Mouse (Mus musculus): Measurements from ENCODE around the gene Klhl31. TPM values are rescaled to one million over a fixed set of nuclear protein-coding genes. Genes with fewer than 3 reads are reported as not detected.

Klhl31 gene
- polyA plus RNA-seq, 1 experiment = 0.75 TPM

- H3K36me3 ChIP-seq (ENCODE audit: control insufficient read depth, insufficient read depth, low read length) = no peaks in the 10 kb centered on the region
- H3K4me3 ChIP-seq (ENCODE audit: control insufficient read depth, insufficient read depth, low read length) = peak overlapping the region; percentile 32
- H3K27me3 ChIP-seq (ENCODE audit: control insufficient read depth, insufficient read depth, low read length) = peaks cover 3% of the 10 kb centered on the region; the same call in 1 of the 2 replicates
- TF ChIP-seq POLR2A (IDR thresholded peaks at IDR 0.05; ENCODE audit: control insufficient read depth, extremely low read depth, insufficient read depth, low read length, poor library complexity) (no peak), CTCF (IDR thresholded peaks at IDR 0.05; ENCODE audit: borderline replicate concordance, control insufficient read depth, extremely low read depth, insufficient read depth, low read length, poor library complexity) (no peak)
- DNase-seq = peak; percentile 11
- WGBS = under 1% methylated on average over 85 of the region's 85 CpGs
- no peak overlapping the region for H3K27ac ChIP-seq (ENCODE audit: control insufficient read depth, insufficient read depth, low read length)
- H3K4me1 ChIP-seq (replicated peaks; ENCODE audit: control insufficient read depth, insufficient read depth, low read length) = peaks cover 8% of the 10 kb centered on the region
These were observed 19.1 kb downstream of the Klhl31 start for GRCm38 (mm10) chr9:77655181-77655934.

DNA sequence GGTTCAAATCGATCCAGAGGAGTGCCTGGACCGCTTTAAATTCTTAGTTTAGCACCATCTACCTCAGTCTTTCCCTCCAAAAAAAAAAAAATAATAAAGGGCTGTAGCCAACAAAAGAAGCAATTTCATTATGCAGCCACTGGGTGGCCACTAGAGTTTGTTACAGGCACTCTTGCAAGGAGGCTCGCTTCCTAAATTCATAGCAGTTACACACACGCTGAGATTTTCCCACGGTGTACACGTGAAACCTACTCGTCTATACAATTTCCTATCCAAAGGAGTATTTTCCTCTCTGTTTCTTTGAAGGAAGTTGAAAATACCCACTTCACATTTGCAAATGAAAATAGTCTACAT lies 19.6 kb downstream of the Klhl31 start:
- no peak overlapping the region for H3K27ac ChIP-seq (ENCODE audit: control insufficient read depth, insufficient read depth, low read length)
- no peak overlapping the region for H3K4me3 ChIP-seq (ENCODE audit: control insufficient read depth, insufficient read depth, low read length)
- WGBS = under 1% methylated on average over 7 of the region's 7 CpGs
- peaks cover 3% of the 10 kb centered on the region; the same call in 1 of the 2 replicates for H3K27me3 ChIP-seq (ENCODE audit: control insufficient read depth, insufficient read depth, low read length)
- TF ChIP-seq CTCF (IDR thresholded peaks at IDR 0.05; ENCODE audit: borderline replicate concordance, control insufficient read depth, extremely low read depth, insufficient read depth, low read length, poor library complexity) = no peak
- TF ChIP-seq POLR2A (IDR thresholded peaks at IDR 0.05; ENCODE audit: control insufficient read depth, extremely low read depth, insufficient read depth, low read length, poor library complexity) = no peak
- peaks cover 8% of the 10 kb centered on the region for H3K4me1 ChIP-seq (replicated peaks; ENCODE audit: control insufficient read depth, insufficient read depth, low read length)
- H3K36me3 ChIP-seq (ENCODE audit: control insufficient read depth, insufficient read depth, low read length) = no peaks in the 10 kb centered on the region
- DNase-seq = peak; percentile 8

DNA sequence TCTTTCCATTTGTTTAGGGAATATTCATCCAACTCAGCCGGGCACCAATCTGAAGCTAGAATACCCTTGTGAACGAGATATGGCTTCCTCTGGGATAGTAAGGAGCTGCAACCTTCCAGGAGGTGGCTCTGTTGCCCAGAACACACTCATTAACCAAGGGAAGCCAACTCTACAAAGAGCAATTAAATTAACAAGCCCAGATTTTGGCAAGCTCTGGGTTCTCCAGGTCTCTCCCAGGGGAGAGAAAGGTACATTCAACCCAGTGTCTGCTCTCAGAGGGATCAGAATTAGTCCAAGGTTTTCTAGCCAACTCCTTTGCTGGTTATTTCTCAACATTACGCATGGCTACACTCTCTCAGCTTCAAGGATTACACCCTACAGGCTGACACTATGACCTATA lies 26.6 kb downstream of the Klhl31 start:
- Histone ChIP-seq H3K4me3 (ENCODE audit: control insufficient read depth, insufficient read depth, low read length) (no peak overlapping the region), H3K4me1 (replicated peaks; ENCODE audit: control insufficient read depth, insufficient read depth, low read length) (no peaks in the 10 kb centered on the region), H3K27me3 (ENCODE audit: control insufficient read depth, insufficient read depth, low read length) (no peaks in the 10 kb centered on the region), H3K27ac (ENCODE audit: control insufficient read depth, insufficient read depth, low read length) (no peak overlapping the region), H3K36me3 (ENCODE audit: control insufficient read depth, insufficient read depth, low read length) (no peaks in the 10 kb centered on the region)
- 70% methylated on average over 3 of the region's 3 CpGs for WGBS
- no peak for DNase-seq
- TF ChIP-seq POLR2A (IDR thresholded peaks at IDR 0.05; ENCODE audit: control insufficient read depth, extremely low read depth, insufficient read depth, low read length, poor library complexity) = no peak
- no peak for TF ChIP-seq CTCF (IDR thresholded peaks at IDR 0.05; ENCODE audit: borderline replicate concordance, control insufficient read depth, extremely low read depth, insufficient read depth, low read length, poor library complexity)

- H3K4me3 ChIP-seq (ENCODE audit: control insufficient read depth, insufficient read depth, low read length) = no peak overlapping the region
- DNase-seq = no peak
- no peaks in the 10 kb centered on the region for H3K4me1 ChIP-seq (replicated peaks; ENCODE audit: control insufficient read depth, insufficient read depth, low read length)
- no peak for TF ChIP-seq POLR2A (IDR thresholded peaks at IDR 0.05; ENCODE audit: control insufficient read depth, extremely low read depth, insufficient read depth, low read length, poor library complexity)
- no peak for TF ChIP-seq CTCF (IDR thresholded peaks at IDR 0.05; ENCODE audit: borderline replicate concordance, control insufficient read depth, extremely low read depth, insufficient read depth, low read length, poor library complexity)
- H3K27me3 ChIP-seq (ENCODE audit: control insufficient read depth, insufficient read depth, low read length) = no peaks in the 10 kb centered on the region
- no peak overlapping the region for H3K27ac ChIP-seq (ENCODE audit: control insufficient read depth, insufficient read depth, low read length)
- H3K36me3 ChIP-seq (ENCODE audit: control insufficient read depth, insufficient read depth, low read length) = no peaks in the 10 kb centered on the region
- WGBS = 97% methylated on average over 6 of the region's 6 CpGs
These were observed 33.8 kb downstream of the Klhl31 start for GRCm38 (mm10) chr9:77670095-77670494.

- H3K4me1 ChIP-seq (replicated peaks; ENCODE audit: control insufficient read depth, insufficient read depth, low read length) = no peaks in the 10 kb centered on the region
These were observed 34.7 kb downstream of the Klhl31 start for GRCm38 (mm10) chr9:77671004-77671403.

DNA sequence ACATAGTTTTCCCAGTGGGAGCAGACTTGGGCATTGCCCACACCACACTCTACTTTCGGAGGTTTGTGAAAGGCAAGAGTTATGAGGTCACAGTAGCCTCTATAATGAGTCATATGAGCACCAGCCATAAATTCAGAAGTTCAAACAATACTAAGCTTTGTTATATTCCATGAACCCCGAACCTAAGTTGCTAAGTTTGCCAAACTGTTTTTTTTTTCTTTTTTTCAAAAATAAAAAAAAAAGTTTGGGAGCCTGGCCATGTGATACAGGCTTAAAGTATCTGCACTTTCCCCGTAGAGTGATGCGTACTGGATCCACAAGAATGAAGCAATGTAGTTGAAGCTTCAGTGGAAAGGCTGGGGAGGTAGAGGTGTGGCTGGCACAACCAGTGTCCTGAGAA lies 36.9 kb downstream of the Klhl31 start:
- WGBS = 97% methylated on average over 4 of the region's 4 CpGs
- H3K36me3 ChIP-seq (ENCODE audit: control insufficient read depth, insufficient read depth, low read length) = no peaks in the 10 kb centered on the region
- no peak for DNase-seq
- no peak for TF ChIP-seq POLR2A (IDR thresholded peaks at IDR 0.05; ENCODE audit: control insufficient read depth, extremely low read depth, insufficient read depth, low read length, poor library complexity)
- no peak for TF ChIP-seq CTCF (IDR thresholded peaks at IDR 0.05; ENCODE audit: borderline replicate concordance, control insufficient read depth, extremely low read depth, insufficient read depth, low read length, poor library complexity)
- no peaks in the 10 kb centered on the region for H3K4me1 ChIP-seq (replicated peaks; ENCODE audit: control insufficient read depth, insufficient read depth, low read length)
- no peak overlapping the region for H3K27ac ChIP-seq (ENCODE audit: control insufficient read depth, insufficient read depth, low read length)
- no peaks in the 10 kb centered on the region for H3K27me3 ChIP-seq (ENCODE audit: control insufficient read depth, insufficient read depth, low read length)
- H3K4me3 ChIP-seq (ENCODE audit: control insufficient read depth, insufficient read depth, low read length) = no peak overlapping the region

More at GRCm38 (mm10) chr9:77671004-77671403, 34.7 kb downstream of the Klhl31 start:
- 70% methylated on average over 5 of the region's 5 CpGs for WGBS
- H3K36me3 ChIP-seq (ENCODE audit: control insufficient read depth, insufficient read depth, low read length) = no peaks in the 10 kb centered on the region
- H3K27ac ChIP-seq (ENCODE audit: control insufficient read depth, insufficient read depth, low read length) = no peak overlapping the region
- DNase-seq = no peak
- H3K4me3 ChIP-seq (ENCODE audit: control insufficient read depth, insufficient read depth, low read length) = no peak overlapping the region
- no peaks in the 10 kb centered on the region for H3K27me3 ChIP-seq (ENCODE audit: control insufficient read depth, insufficient read depth, low read length)
- no peak for TF ChIP-seq CTCF (IDR thresholded peaks at IDR 0.05; ENCODE audit: borderline replicate concordance, control insufficient read depth, extremely low read depth, insufficient read depth, low read length, poor library complexity)
- TF ChIP-seq POLR2A (IDR thresholded peaks at IDR 0.05; ENCODE audit: control insufficient read depth, extremely low read depth, insufficient read depth, low read length, poor library complexity) = no peak

Measured in thymus, adult 2 months (tissue).